Mouse (Mus musculus): ENCODE data around the gene Ptchd4.
A peak's percentile ranks its signal among the peaks of the same experiment; 100 is the strongest.

The Ptchd4 gene

DNA sequence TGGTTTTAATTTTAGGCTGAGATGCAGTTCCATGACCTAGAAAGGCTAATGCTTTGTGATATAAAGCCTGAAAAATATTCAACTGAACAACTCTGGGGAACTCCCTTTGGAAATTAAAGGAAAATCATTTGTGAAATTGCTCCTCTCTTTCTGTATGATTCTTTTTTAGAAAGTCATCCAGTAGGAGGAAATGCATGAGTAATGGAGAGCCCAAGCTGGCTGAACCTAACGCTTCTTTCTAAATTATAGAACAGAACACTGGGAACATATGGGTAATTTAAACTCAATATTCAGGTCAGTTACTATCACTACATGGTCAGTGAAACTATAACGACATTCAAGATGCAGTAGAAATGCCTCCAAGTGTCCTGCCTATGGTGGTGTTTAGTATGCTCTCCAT is 114.6 kb downstream of the Ptchd4 start:
- no peak for DNase-seq (ENCODE audit: low spot score)

DNA sequence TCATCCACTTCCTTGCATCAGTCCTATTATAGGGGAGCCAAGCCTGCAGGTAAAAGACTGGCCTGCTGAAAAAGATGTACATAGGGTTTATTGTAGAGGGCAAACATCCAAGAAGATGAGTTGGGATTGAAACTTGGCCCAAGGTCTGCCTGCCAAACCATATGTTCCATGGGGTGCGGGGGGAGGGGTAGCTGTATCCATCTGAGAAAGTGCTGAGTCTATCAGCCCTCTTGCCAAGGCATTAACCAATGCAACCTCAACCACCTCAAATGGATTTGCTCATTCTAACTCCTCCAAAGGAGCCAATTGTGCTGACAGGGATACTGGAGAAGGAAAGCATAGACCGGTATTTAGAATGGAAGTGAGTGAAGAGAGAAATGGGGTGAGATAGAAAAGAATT is 136.5 kb downstream of the Ptchd4 start:
- no peak for DNase-seq (ENCODE audit: low spot score)

DNA sequence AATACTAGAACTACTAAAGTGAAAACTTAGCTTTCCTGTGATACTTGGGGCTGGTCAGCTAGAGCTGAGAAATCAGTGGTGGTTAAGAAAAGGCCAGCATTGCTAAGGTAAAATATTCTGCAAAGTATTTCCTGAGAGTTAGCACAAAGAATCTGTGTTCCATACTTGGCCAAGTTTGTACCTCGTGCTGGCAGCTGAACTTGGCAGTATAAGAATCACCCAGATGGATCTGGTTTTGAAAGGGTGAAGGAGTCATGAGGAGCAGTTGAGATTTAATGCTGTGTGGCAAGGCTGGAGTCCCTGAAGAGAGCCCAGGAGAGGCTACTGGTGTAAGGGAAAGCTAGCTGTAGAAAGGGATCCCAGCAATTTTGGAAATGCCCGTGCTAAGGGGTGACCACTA is 140.7 kb downstream of the Ptchd4 start:
- DNase-seq (ENCODE audit: low spot score), result no peak

DNA sequence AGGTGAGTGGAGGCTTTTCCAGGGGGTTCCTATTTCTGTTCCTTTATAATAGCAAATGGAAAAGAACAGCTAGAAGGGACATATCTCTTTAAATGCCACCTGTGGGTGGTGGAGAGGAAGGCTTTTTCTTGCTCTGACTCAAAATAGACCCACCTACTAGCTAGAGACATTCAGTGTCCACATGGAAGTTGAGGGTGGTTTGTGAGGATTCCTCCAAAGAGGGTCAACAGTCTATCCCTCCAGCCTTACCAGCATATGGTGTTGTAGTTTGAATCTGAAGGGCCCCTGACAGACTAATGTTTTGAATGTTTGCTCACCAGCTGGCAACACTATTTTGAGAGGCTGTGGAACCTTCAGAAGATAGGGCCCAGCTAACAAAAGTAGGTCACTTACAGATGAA is 147.0 kb downstream of the Ptchd4 start:
- no peak for DNase-seq (ENCODE audit: low spot score)

DNA sequence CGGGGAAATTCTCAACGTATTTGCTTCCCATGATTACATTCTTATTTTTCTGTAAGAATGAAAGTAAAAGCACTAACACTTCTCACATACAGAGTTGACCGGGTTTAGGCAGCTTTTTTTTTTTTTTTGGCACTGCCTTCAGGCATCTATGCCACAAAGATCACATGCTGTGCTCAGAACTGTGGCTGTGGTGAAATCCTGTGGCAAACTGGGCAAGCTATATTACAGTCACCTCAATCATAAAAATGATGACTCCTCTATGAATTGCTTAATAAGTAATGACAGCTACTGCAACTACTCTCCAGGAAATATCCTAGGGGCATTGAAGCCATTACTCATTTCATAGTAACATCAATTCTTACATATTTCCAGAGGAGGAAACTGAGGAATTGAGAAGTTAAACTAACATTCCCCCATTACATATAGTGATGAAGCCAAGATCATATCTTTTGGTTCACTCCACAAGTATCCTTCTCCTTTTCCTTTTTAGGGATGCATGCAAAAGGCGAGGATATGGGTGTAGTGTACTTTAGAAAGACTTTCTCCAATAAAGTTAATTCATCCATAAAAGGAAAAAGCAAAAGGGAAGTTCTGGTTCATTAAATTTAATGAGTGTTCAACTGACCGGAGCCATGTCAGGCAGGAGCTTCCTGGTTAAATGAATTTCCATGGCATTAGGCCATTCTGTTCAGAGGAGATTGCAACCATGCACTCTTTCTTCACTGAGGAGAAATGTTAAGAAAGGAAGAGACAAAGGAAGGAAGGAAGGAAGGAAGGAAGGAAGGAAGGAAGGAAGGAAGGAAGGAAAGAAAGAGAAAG is 164.6 kb downstream of the Ptchd4 start:
- no peak for DNase-seq (ENCODE audit: low spot score)

DNA sequence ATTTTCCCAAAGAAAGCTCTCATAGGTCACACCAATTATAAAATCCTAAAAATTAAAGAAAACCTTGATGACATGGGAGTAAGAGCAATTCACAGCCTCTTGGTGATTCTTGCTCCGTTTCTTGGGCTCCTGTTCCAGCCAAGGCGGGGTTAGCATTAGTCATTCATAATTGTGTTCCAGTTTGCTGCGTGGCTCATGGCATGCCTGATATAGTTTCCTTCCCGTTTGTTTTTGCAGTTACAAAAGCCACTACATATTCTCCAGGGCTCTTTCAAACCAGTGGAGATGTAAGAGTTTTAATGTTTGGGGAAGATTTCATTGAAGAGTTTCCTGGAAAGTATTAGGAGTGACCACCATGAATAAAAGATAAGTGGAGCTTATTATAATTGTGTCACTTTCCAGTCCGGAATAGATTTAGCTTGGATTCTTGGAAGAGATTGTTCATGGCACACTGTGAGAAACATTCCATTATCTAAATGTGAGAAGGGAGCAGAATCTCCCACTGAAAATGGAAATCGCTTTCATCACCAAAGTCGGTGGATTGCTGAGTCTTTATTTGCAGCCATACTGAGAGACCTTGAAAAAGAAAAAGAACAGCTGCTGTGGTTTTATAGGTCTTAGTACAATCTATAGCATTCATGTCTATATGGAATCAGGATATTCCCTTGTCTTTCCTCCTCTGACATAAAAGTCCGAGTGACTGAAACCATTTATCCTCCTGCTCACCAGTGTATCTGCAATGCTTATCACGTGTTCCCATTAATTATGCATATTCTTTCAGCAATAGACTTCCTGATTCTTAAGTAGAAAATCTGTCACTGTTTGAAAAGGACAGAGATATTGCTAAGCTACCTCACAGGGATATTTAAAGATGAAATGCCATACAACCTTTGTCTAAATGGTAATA is 193.9 kb downstream of the Ptchd4 start:
- DNase-seq (ENCODE audit: low spot score), result no peak

DNA sequence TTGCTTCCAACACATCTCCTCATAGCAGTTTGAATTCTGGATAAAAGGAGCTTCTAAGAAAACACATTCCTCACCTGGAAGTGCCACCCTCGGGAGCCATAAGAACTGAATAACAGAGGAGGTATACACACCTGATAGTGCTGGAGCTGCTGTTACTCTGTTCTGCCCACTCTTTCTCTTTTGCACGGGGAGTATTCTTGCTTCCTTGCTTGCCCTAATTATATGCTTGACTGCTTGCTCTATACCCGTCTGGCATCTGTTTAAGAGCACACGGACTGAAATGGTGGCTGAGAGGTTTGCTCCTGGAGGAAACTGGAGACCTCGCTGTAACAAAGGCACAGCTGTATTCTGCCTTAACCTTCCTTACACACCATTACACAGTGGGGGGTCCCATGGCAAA is 214.4 kb downstream of the Ptchd4 start:
- peak; percentile 3 for DNase-seq (ENCODE audit: low spot score)

DNA sequence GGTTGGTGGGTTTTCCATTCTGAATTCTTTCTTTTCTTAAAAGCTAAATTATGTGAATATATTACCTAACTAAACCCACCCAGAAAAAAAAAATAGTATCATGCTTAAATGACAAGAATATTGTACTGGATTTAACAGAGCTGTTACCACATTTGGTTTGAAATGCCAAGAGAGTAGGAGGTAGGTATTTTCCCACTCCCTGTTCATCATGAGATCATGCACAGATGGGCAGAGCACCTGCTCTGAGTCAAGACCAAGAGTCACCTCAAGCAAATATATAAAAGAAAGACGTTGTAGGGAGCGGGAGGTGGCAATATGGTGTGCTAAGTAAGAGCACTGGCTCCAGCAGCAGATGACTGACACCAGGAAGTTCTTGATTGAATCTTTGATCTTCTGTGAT is 233.8 kb downstream of the Ptchd4 start:
- no peak for DNase-seq (ENCODE audit: low spot score)

Measured in embryo, embryonic 10 days (tissue).